Mouse (Mus musculus): ENCODE results near the gene Arhgef18. TPM values are rescaled to one million over a fixed set of nuclear protein-coding genes. Genes with fewer than 3 reads are reported as not detected.
A peak's percentile ranks its signal among the peaks of the same experiment; 100 is the strongest.

Gene Arhgef18
- total RNA-seq (2021): 10 to 100 TPM in 1 of 2 experiments, 1 to 10 TPM in 1; 6.9 to 11.8 TPM
- long read RNA-seq, experiment 1, full-length matches to known transcripts: 12 of 18 reads
- long read RNA-seq, experiment 1, partial matches to known transcripts: 2 of 18 reads
- long read RNA-seq, experiment 1, other reads (novel, unspliced or antisense): 4 of 18 reads
- long read RNA-seq, experiment 2, full-length matches to known transcripts: 6 of 10 reads
- long read RNA-seq, experiment 2, partial matches to known transcripts: 2 of 10 reads
- long read RNA-seq, experiment 2, other reads (novel, unspliced or antisense): 2 of 10 reads

- peak within 1 kb of the TSS; percentile 83 for H3K27ac ChIP-seq
- intact Hi-C loops (cut with DNase I): loop anchor here (5.0 kb wide), 1 partner anchor 59 kb away; no protein-coding TSS in a partner anchor
Observed at GRCm38 (mm10) chr8:3392771-3393710, at the start of gene Arhgef18. TSS of gene Arhgef18 (plus strand) at chr8:3393006.

GRCm38 (mm10) chr8:3345337-3345736 is 47.5 kb upstream of the Arhgef18 start:
- intact Hi-C loops (cut with DNase I): no loop called here
- no peak overlapping the region for H3K27ac ChIP-seq
- no peak for TF ChIP-seq CTCF (IDR thresholded peaks at IDR 0.05)
- H3K4me3 ChIP-seq: no peak overlapping the region
- DNase-seq: no peak

More at GRCm38 (mm10) chr8:3392771-3393710, at the start of gene Arhgef18:
- H3K4me3 ChIP-seq: peak within 1 kb of the TSS; percentile 96
- DNase-seq: peak; percentile 94
- no peak for TF ChIP-seq CTCF (IDR thresholded peaks at IDR 0.05)

GRCm38 (mm10) chr8:3346691-3347413 is 46.0 kb upstream of the Arhgef18 start:
- H3K4me3 ChIP-seq: no peak overlapping the region
- no peak for DNase-seq
- intact Hi-C loops (cut with DNase I): no loop called here
- TF ChIP-seq CTCF (IDR thresholded peaks at IDR 0.05): no peak
- H3K27ac ChIP-seq: no peak overlapping the region

- H3K4me3 ChIP-seq: no peak overlapping the region
- intact Hi-C loops (cut with DNase I): no loop called here
- no peak for DNase-seq
- no peak for TF ChIP-seq CTCF (IDR thresholded peaks at IDR 0.05)
- peak overlapping the region; percentile 70 for H3K27ac ChIP-seq
Observed at GRCm38 (mm10) chr8:3348142-3348823, 44.5 kb upstream of the Arhgef18 start.

GRCm38 (mm10) chr8:3350747-3351146 is 42.1 kb upstream of the Arhgef18 start:
- intact Hi-C loops (cut with DNase I): loop anchor here (10.0 kb wide), 1 partner anchor 324 kb away; the partner anchor contains the start of genes Fcor and Trappc5
- TF ChIP-seq CTCF (IDR thresholded peaks at IDR 0.05): no peak
- Histone ChIP-seq H3K27ac (no peak overlapping the region), H3K4me3 (no peak overlapping the region)
- DNase-seq: no peak

GRCm38 (mm10) chr8:3352715-3353114 is 40.1 kb upstream of the Arhgef18 start:
- Histone ChIP-seq H3K27ac (no peak overlapping the region), H3K4me3 (no peak overlapping the region)
- intact Hi-C loops (cut with DNase I): loop anchor here (10.0 kb wide), 1 partner anchor 322 kb away; the partner anchor contains the start of genes Fcor and Trappc5
- DNase-seq: no peak
- no peak for TF ChIP-seq CTCF (IDR thresholded peaks at IDR 0.05)

- no peak for TF ChIP-seq CTCF (IDR thresholded peaks at IDR 0.05)
- no peak for DNase-seq
- intact Hi-C loops (cut with DNase I): loop anchor here (10.0 kb wide), 1 partner anchor 322 kb away; the partner anchor contains the start of genes Fcor and Trappc5
Observed at GRCm38 (mm10) chr8:3353189-3353810, 39.5 kb upstream of the Arhgef18 start, which contains the start of gene A430078G23Rik. TSS of gene A430078G23Rik (plus strand) at chr8:3353415.

GRCm38 (mm10) chr8:3353811-3354442 is 38.9 kb upstream of the Arhgef18 start:
- DNase-seq: no peak
- Histone ChIP-seq H3K4me3 (peak overlapping the region; percentile 15; the same call in 1 of the 2 replicates), H3K27ac (no peak overlapping the region)
- intact Hi-C loops (cut with DNase I): loop anchor here (10.0 kb wide), 1 partner anchor 321 kb away; the partner anchor contains the start of genes Fcor and Trappc5
- no peak for TF ChIP-seq CTCF (IDR thresholded peaks at IDR 0.05)

More at GRCm38 (mm10) chr8:3353189-3353810, 39.5 kb upstream of the Arhgef18 start, which contains the start of gene A430078G23Rik:
- Histone ChIP-seq H3K4me3 (peak within 1 kb of the TSS; percentile 15; the same call in 1 of the 2 replicates), H3K27ac (no peak within 1 kb of the TSS)

GRCm38 (mm10) chr8:3354443-3354812 is 38.4 kb upstream of the Arhgef18 start:
- intact Hi-C loops (cut with DNase I): loop anchor here (10.0 kb wide), 1 partner anchor 320 kb away; the partner anchor contains the start of genes Fcor and Trappc5
- no peak for DNase-seq
- no peak for TF ChIP-seq CTCF (IDR thresholded peaks at IDR 0.05)
- H3K27ac ChIP-seq: no peak overlapping the region
- no peak overlapping the region for H3K4me3 ChIP-seq

GRCm38 (mm10) chr8:3355586-3355985 is 37.2 kb upstream of the Arhgef18 start:
- H3K4me3 ChIP-seq: no peak overlapping the region
- no peak for TF ChIP-seq CTCF (IDR thresholded peaks at IDR 0.05)
- no peak overlapping the region for H3K27ac ChIP-seq
- no peak for DNase-seq
- intact Hi-C loops (cut with DNase I): loop anchor here (10.0 kb wide), 1 partner anchor 319 kb away; the partner anchor contains the start of genes Fcor and Trappc5
